Mouse (Mus musculus) embryonic facial prominence, embryonic 11.5 days (tissue): ENCODE measurements around the gene Nap1l4. TPM values are rescaled to one million over a fixed set of nuclear protein-coding genes. Genes with fewer than 3 reads are reported as not detected.

Source experiments
- microRNA-seq: library from miRNA; unstranded; fragments of <30 nt; microRNA quantifications from one replicate; pipeline ENCODE4, GENCODE M21; 2016; ENCODE audit warnings: borderline number of aligned reads
- polyA plus RNA-seq: library from polyadenylated mRNA; unstranded; fragments of >200 nt; fragmentation: Nextera tagmentation; extraction: Ambion mirVana; gene quantifications from 2 replicates; pipeline ENCODE4 v1.2.1, GENCODE M21; 2014

The Nap1l4 gene
- polyA plus RNA-seq, 1 experiment from 2014 or later: 178 TPM

Small RNAs within 50 kb of the gene (microRNA-seq; reads per million reads assigned to microRNA genes)
- gene Mir7064: not detected

Other genes starting within 250 kb of the Nap1l4 start
- 1,085 and 1,117 TPM in 2 replicates for gene Cdkn1c, start 88.1 kb downstream of the Nap1l4 start, polyA plus RNA-seq
- gene Slc22a18, start 75.4 kb downstream of the Nap1l4 start, polyA plus RNA-seq: 0.58 and 1.0 TPM in 2 replicates
- gene Phlda2, start 46.0 kb downstream of the Nap1l4 start, polyA plus RNA-seq: 2.8 and 2.9 TPM in 2 replicates
- 55.9 and 56.7 TPM in 2 replicates for gene Cars, start 51.0 kb upstream of the Nap1l4 start, polyA plus RNA-seq
- gene Tnfrsf26, start 79.6 kb upstream of the Nap1l4 start, polyA plus RNA-seq: 0.07 and 0.08 TPM in 2 replicates
- 8.3 and 11.5 TPM in 2 replicates for gene Tnfrsf22, start 100.6 kb upstream of the Nap1l4 start, polyA plus RNA-seq
- 0.43 and 0.59 TPM in 2 replicates for gene Tnfrsf23, start 136.8 kb upstream of the Nap1l4 start, polyA plus RNA-seq
- gene Osbpl5, start 207.9 kb upstream of the Nap1l4 start, polyA plus RNA-seq: 11.9 and 13.9 TPM in 2 replicates
- not detected in 2 replicates for gene Mrgprg, start 217.9 kb upstream of the Nap1l4 start, polyA plus RNA-seq
- 1.4 and 1.7 TPM in 2 replicates for gene Mrgpre, start 235.4 kb upstream of the Nap1l4 start, polyA plus RNA-seq